Mouse (Mus musculus): ENCODE data around the gene Dynlrb2.

Gene Dynlrb2

DNA sequence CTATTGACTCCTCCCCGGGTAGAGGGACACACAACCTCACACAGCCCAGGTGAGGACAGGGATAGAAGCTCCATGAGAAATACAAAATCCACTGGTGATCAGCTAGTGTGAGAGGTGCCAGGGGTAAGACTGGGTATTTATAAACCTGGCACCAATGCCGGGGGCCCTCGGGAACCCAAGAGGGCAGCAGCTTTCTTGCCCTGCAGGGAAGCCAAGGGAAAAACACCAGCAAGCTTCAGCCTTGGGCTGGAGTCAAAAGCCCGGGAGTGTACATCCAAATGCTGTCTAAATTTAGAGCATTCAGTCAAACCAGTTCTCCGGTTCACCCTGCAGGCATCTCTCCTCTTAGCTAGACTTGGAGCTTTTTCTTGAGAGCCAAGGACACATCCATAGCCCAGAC is 38.1 kb downstream of the Dynlrb2 start:
- DNase-seq (ENCODE audit: low spot score): no peak

DNA sequence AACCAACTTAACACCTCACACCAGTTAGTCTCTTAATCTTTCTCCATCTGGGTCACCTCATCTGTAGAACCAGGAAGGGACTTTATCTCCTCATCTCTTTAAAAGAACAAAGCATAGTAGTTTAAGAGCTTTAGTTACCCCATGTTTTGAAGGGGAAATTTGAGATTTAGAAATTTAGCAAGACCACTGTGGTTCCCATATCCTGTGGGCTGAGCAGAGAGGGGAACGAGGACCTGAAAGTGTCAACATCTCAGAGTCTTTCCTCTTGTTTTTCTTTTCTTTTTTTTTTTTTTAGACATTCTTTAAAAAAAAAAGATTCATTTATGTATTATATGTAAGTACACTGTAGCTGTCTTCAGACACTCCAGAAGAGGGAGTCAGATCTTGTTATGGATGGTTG is 38.6 kb downstream of the Dynlrb2 start:
- DNase-seq (ENCODE audit: low spot score): no peak

DNA sequence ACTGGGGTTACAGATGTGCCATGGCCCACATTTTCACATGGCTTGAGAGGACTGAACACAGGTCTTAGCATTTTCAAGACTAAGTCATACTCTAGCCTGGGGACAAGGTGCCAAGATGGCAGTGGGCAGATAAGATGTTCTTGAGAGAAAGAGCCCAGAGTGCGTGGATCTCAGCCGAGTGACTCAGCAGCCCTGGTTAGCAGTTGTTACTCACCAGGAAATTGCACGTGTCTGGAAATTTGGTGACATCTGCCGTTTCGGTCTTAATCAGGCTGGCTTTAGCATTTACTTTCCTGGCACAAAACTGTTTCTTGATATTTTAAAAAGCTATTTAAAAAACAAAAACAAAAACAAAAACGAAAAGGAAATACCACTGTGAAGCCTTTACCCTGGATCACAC is 47.5 kb downstream of the Dynlrb2 start:
- DNase-seq (ENCODE audit: low spot score): no peak

DNA sequence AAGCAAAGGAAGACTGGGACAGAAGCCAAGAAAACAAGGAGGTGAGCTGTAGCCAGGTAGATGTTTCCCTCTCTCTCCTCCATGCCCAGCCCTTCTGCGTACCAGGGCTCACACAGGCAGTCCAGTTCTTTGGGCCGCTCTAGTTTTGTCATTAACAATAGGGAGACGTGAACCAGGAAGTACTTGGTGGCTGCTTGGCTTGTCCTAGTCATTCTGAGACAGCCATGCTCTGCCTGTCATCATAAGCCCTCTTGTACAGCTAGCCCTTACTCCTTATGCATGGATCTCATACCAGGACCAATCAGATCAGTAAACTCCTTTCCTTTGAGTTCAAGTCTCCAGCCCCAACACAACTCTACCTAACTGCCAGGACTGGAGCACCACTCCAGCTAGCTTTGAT is 48.0 kb downstream of the Dynlrb2 start:
- DNase-seq (ENCODE audit: low spot score): no peak
